Mouse (Mus musculus): ENCODE data around the gene Polq.
"Not testable (repeated sequence)": the region's sequence is repeated elsewhere in the genome, so short reads cannot be mapped to it uniquely, and the experiment has no call there.

Polq gene

DNA sequence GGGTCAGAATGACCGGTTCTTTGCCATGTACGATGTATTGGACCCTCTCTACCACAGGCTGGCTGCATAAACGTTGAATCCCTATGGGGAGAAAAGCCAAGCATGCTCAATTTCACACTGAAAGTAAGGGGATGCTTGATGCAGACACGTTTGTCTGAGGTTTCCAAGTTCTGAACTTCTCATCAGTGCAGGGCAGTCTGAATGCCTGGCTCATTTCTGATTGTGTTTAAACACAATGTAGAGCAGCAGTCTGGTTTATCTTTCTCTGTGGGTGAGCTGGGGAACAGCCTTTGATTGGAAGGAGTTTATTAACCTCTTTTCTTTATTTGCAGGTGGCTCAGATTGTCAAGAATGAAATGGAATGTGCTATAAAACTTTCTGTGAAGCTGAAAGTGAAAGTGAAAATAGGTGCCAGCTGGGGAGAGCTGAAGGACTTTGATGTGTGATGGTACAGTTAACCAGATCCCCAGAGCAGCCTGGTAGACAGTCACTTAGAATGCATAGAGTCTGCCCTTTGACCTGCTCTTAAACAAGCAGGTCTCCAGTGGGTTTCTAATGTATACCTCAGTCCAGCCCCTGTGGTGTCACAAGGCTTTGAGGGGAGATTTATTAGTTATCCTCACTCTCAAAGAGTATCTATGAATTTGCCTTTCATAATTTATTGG lies 82.7 kb downstream of the Polq start:
- in situ Hi-C loops (cut with MboI) = no loop called here

- in situ Hi-C loops (cut with MboI) = no loop called here
Observed at GRCm38 (mm10) chr16:37108763-37109162, 97.2 kb downstream of the Polq start.

GRCm38 (mm10) chr16:37109285-37109684 lies 97.7 kb downstream of the Polq start:
- in situ Hi-C loops (cut with MboI) = no loop called here

DNA sequence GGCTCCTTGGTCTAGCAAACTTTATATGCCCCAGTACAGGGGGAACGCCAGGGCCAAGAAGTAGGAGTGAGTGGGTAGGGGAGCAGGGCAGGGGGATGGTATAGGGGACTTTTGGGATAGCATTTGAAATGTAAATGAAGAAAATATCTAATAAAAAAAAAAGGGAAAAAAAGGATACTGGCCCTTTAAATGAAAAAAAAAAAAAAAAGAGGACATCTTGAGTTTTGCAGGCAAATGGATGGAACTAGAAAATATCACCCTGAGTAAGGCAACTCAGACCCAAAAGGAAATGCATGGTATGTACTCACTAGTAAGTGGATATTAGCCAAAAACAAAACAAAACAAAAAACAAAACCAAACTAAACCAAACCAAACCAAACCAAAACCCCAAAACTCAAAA lies 113.6 kb downstream of the Polq start:
- in situ Hi-C loops (cut with MboI) = not testable (repeated sequence)
